Mouse (Mus musculus) CH12.LX (cell line): ENCODE data around the gene Mlec.

Source experiments
- BHLHE40 ChIP-seq: IDR thresholded peaks from 2 replicates; pipeline ENCODE4 v1.6.1; 2011; ENCODE audit warnings: mild to moderate bottlenecking, low read depth, low read length, improper control_type of control experiment
- CTCF ChIP-seq, 2 experiments: IDR thresholded peaks in 1 of 2; conservative IDR thresholded peaks in 1 of 2; 2 replicates each; pipeline ENCODE4 v1.5.1; 2011 to 2012; ENCODE audit warnings: low read depth in 2 of 2, low read length in 2 of 2, improper control_type of control experiment in 1 of 2, inconsistent platforms in 1 of 2, mild to moderate bottlenecking in 1 of 2, moderate library complexity in 1 of 2
- EP300 ChIP-seq: IDR thresholded peaks from 2 replicates; pipeline ENCODE4 v1.6.1; 2011; ENCODE audit warnings: low read length, improper control_type of control experiment
- MAX ChIP-seq: IDR thresholded peaks from 2 replicates; pipeline ENCODE4 v1.6.1; 2011; ENCODE audit warnings: low read length, improper control_type of control experiment
- MAZ ChIP-seq: IDR thresholded peaks from 2 replicates; pipeline ENCODE4 v1.6.1; 2012; ENCODE audit warnings: low read depth, mild to moderate bottlenecking, inconsistent platforms, low read length, improper control_type of control experiment, moderate library complexity
- UBTF ChIP-seq: IDR thresholded peaks from 2 replicates; pipeline ENCODE4 v1.6.1; 2012; ENCODE audit warnings: low read depth, mild to moderate bottlenecking, inconsistent platforms, low read length, improper control_type of control experiment, moderate library complexity
- ZMIZ1 ChIP-seq: IDR thresholded peaks from 2 replicates; pipeline ENCODE4 v1.6.1; 2012; ENCODE audit warnings: low read depth, mild to moderate bottlenecking, inconsistent platforms, low read length, improper control_type of control experiment

DNA sequence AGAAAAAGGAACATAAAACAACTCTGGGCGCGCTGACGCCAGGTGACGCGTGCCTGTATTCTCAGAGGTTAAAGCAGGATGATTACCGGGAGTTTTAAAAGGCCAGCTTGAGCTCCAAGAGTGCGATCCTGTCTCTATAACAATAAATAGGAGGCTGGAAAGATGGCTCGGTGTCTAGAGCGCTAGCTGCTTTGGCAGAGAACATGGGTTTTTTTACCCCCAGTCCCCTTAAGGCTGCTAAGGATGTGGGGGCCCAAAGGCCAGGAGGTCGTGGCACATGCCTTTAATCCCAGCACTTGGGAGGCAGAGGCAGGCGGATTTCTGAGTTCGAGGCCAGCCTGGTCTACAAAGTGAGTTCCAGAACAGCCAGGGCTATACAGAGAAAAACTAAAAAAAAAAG is 1.2 kb upstream of the Mlec start:
- TF ChIP-seq CTCF (conservative IDR thresholded peaks at IDR 0.05 in 1 of 2, IDR thresholded peaks at IDR 0.05 in 1 of 2; ENCODE audit: low read depth in 2 of 2, low read length in 2 of 2) (no peak), MAZ (no peak), UBTF (no peak), ZMIZ1 (no peak), MAX (no peak), EP300 (no peak), BHLHE40 (no peak)
